Mouse (Mus musculus) kidney, embryonic 16.5 days (tissue): Measurements from ENCODE around the gene Poc1a. TPM values are rescaled to one million over a fixed set of nuclear protein-coding genes. Genes with fewer than 3 reads are reported as not detected.

Source experiments
- ATAC-seq: fragments of 200-750 bp; cut with Nextera tagmentation; 2 replicates; pipeline ENCODE4 v1.8.0; 2017; ENCODE audit warnings: moderate TSS enrichment; ENCODE audit not compliant: low FRiP score, low TSS enrichment
- H3K27ac ChIP-seq: fragments of 300-500 bp; sonication (generic); 2 replicates; pipeline ENCODE4 v1.5.1; 2014; ENCODE audit warnings: low read length
- H3K27me3 ChIP-seq: fragments of 300-500 bp; sonication (generic); 2 replicates; pipeline ENCODE4 v1.6.1; 2014; ENCODE audit warnings: low read length, control low read depth, mixed read lengths; ENCODE audit not compliant: insufficient read depth
- H3K36me3 ChIP-seq: fragments of 300-500 bp; sonication (generic); 2 replicates; pipeline ENCODE4 v1.6.1; 2014; ENCODE audit warnings: low read length, control low read depth, mixed read lengths; ENCODE audit not compliant: insufficient read depth
- H3K4me1 ChIP-seq: fragments of 300-500 bp; sonication (generic); 2 replicates; pipeline ENCODE4 v1.6.1; 2014; ENCODE audit warnings: low read length, control low read depth, mixed read lengths; ENCODE audit not compliant: insufficient read depth
- H3K4me2 ChIP-seq: fragments of 300-500 bp; sonication (generic); replicated peaks from 2 replicates; pipeline ENCODE4 v1.6.1; 2014; ENCODE audit warnings: low read depth, low read length
- H3K4me3 ChIP-seq: fragments of 300-500 bp; sonication (generic); 2 replicates; pipeline ENCODE4 v1.5.1; 2014; ENCODE audit warnings: mild to moderate bottlenecking, low read length
- H3K9ac ChIP-seq: fragments of 300-500 bp; sonication (generic); replicated peaks from 2 replicates; pipeline ENCODE4 v1.6.1; 2014; ENCODE audit warnings: low read length
- H3K9me3 ChIP-seq: fragments of 300-500 bp; sonication (generic); 2 replicates; pipeline ENCODE4 v1.6.1; 2016; ENCODE audit warnings: low read length, control low read depth
- WGBS: fragments of 180-500 bp; shearing (Covaris S2); extraction: QIAGEN DNeasy Blood & Tissue Kit; methylation state at CpG from one replicate; pipeline ENCODE4 v1.1.7; 2014; 5-methylcytosine and 5-hydroxymethylcytosine counted together
- polyA plus RNA-seq: library from polyadenylated mRNA; unstranded; fragments of >200 nt; fragmentation: Nextera tagmentation; extraction: Ambion mirVana; gene quantifications from 2 replicates; pipeline ENCODE4 v1.2.1, GENCODE M21; 2015

The Poc1a gene
- polyA plus RNA-seq, 1 experiment from 2014 or later: 29.2 TPM

DNA sequence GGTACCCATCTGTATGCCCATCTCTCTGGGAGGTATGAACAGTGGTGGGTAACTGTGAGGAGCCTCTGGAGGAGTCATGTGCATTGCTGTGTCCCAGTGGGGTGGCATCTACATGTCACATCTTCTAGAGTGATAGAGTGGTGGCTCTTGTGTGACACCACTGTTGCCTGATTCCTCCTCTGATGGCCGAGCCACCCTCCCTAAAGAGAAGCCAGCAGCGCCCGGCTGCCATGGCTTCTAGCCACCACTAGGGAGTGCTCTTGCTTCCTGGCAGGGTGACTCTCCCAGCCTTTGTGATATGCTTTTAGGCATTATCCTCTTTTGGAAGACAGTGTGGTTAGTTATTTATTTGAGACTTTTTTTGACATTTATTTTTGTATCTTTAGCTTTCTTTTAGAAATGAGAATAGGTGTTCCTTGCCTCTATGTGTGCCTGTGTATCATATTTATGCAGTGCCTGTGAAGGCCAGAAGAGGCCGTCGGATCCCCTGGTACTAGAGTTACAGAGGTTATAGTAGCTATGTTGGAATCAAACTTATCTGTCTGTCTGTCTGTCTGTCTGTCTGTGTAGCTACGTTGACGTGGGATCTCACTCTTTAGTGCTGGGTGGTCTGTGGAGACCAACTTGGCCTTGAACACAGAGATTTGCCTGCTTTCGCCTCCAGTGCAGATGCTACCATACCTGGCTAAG lies 25.9 kb downstream of the Poc1a start:
- peak; percentile 47; the same call in 1 of the 2 replicates for ATAC-seq
- Histone ChIP-seq H3K4me2 (no peak overlapping the region), H3K9ac (no peak overlapping the region), H3K4me1 (no peaks in the 10 kb centered on the region), H3K36me3 (peaks cover 6% of the 10 kb centered on the region; the same call in 1 of the 2 replicates), H3K27me3 (no peaks in the 10 kb centered on the region), H3K4me3 (no peak overlapping the region), H3K27ac (no peak overlapping the region), H3K9me3 (no peaks in the 10 kb centered on the region)
- 48% methylated on average over 8 of the region's 8 CpGs for WGBS

DNA sequence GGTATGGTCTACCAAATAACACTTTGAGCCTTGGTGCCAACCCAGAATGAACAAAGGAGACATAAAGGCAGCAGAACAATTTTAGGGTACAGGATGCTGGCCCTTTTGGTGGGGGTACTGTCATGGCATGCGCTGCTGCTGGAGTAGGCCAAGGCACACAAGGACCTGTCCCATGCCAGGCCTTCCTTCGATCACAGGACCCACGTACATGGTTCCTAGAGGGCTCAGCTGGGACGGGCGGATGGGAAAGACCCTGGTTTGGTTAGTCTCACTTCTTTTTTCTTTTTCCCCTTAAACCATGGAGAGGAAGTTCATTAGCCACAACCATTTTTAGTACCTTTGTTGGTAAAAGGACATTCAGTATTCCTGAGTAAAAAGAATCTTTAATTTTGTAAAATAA lies 27.3 kb downstream of the Poc1a start:
- Histone ChIP-seq H3K36me3 (peaks cover 6% of the 10 kb centered on the region; the same call in 1 of the 2 replicates), H3K9me3 (no peaks in the 10 kb centered on the region), H3K4me3 (no peak overlapping the region), H3K27me3 (no peaks in the 10 kb centered on the region), H3K4me1 (no peaks in the 10 kb centered on the region), H3K27ac (no peak overlapping the region), H3K4me2 (no peak overlapping the region), H3K9ac (no peak overlapping the region)
- WGBS: 93% methylated on average over 5 of the region's 5 CpGs
- ATAC-seq: no peak

DNA sequence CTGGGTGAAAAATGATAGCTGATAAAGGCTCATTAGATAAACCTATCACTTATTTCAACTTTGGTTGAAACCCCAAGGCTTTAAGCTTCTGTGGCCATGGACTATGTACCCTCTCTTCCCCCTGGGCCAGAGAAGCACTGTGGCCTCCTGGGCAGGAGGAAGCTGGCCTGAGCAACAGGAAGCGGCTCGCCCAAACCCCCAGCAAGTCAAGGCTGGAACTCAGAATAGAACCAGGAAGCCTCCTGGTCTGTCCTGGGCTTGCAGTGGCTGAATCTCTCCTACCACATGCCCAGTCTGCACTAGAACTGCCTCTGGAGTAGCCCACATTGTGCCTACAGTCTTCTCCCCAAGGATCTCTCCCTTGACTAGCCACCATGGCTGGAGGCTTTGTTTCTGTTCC lies 27.7 kb downstream of the Poc1a start:
- no peak overlapping the region for H3K4me3 ChIP-seq
- ATAC-seq: no peak
- no peak overlapping the region; the same call in 1 of the 2 replicates for H3K27ac ChIP-seq
- H3K27me3 ChIP-seq: no peaks in the 10 kb centered on the region
- H3K9me3 ChIP-seq: no peaks in the 10 kb centered on the region
- WGBS: 76% methylated on average over 2 of the region's 2 CpGs
- H3K4me1 ChIP-seq: no peaks in the 10 kb centered on the region
- peaks cover 6% of the 10 kb centered on the region; the same call in 1 of the 2 replicates for H3K36me3 ChIP-seq
- H3K4me2 ChIP-seq: no peak overlapping the region
- H3K9ac ChIP-seq: no peak overlapping the region

DNA sequence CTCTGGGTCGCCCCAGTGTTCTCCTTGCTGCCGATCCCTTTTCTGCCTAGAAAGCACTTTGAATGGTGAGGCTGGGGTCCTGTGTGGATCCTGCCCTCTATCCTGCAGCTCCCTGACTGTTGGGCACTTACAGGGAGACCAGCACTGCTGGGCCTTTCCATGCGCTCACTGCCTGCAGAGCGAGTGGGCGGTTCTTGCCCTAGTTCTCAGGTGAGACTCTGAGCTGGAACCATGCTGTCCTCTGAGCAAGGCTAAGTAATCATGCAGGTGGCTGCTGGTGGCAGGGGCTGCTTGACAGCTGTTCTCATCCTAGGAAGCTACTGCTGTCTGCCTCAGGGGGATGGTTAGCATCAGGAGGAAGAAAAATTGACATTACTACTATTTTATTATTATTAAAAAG lies 28.1 kb downstream of the Poc1a start:
- no peak overlapping the region for H3K4me3 ChIP-seq
- H3K4me2 ChIP-seq: no peak overlapping the region
- H3K27me3 ChIP-seq: no peaks in the 10 kb centered on the region
- H3K4me1 ChIP-seq: no peaks in the 10 kb centered on the region
- 91% methylated on average over 5 of the region's 5 CpGs for WGBS
- H3K36me3 ChIP-seq: peaks cover 6% of the 10 kb centered on the region; the same call in 1 of the 2 replicates
- no peak overlapping the region for H3K9ac ChIP-seq
- ATAC-seq: no peak
- no peak overlapping the region; the same call in 1 of the 2 replicates for H3K27ac ChIP-seq
- no peaks in the 10 kb centered on the region for H3K9me3 ChIP-seq

DNA sequence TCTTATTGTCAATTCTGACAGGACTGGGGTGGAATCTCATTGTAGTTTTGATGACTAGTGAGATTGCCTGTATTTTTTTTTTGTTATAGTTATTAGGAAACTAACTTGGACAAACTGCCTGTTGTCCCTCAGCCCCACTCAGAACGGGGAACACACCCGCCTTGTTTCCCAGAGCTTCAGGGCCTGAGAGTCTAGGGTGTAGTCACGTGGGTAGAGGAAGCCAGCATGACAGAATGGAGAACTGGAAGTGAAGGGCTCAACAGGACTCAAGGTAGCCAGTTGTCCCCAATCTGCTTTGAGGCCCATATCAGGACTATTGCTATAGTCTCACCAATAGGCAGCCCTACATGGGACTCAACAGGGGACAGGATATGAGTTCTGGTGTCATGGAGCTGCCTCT lies 29.0 kb downstream of the Poc1a start:
- Histone ChIP-seq H3K36me3 (peaks cover 6% of the 10 kb centered on the region; the same call in 1 of the 2 replicates), H3K9me3 (no peaks in the 10 kb centered on the region), H3K9ac (no peak overlapping the region), H3K27ac (no peak overlapping the region), H3K4me1 (no peaks in the 10 kb centered on the region), H3K27me3 (no peaks in the 10 kb centered on the region), H3K4me3 (no peak overlapping the region), H3K4me2 (no peak overlapping the region)
- no peak for ATAC-seq
- WGBS: 84% methylated on average over 3 of the region's 3 CpGs

DNA sequence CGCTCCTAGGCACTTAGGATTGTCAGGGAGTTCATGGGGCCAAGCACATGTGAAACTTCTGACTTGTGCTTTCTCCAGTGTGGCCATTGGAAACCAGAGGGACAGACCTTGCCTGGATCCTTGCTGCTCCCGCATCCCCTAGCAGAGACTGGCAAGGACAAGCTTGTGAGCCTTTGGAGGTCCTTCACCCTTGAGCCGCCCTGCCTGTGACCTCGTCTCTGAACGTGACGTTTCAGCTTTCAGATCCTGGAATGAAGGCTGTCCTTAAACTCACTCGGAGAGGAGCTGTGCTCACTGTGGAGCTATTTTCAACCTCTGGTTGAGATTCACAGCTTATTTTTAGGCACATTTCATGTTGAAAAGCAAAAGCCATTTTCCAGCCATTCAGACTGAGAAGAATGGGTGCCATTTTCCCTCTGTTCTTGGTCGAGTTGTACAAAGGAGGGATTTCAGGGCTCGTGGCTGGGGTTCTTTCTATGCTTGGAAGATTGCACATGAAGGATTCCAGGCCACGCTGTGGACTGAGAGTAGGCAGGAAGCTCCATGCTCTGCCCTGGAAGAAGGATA lies 30.8 kb downstream of the Poc1a start:
- Histone ChIP-seq H3K4me1 (no peaks in the 10 kb centered on the region), H3K27me3 (no peaks in the 10 kb centered on the region), H3K9ac (no peak overlapping the region), H3K36me3 (peaks cover 6% of the 10 kb centered on the region; the same call in 1 of the 2 replicates), H3K27ac (no peak overlapping the region), H3K9me3 (no peaks in the 10 kb centered on the region), H3K4me2 (no peak overlapping the region), H3K4me3 (no peak overlapping the region)
- 82% methylated on average over 10 of the region's 10 CpGs for WGBS
- no peak for ATAC-seq

DNA sequence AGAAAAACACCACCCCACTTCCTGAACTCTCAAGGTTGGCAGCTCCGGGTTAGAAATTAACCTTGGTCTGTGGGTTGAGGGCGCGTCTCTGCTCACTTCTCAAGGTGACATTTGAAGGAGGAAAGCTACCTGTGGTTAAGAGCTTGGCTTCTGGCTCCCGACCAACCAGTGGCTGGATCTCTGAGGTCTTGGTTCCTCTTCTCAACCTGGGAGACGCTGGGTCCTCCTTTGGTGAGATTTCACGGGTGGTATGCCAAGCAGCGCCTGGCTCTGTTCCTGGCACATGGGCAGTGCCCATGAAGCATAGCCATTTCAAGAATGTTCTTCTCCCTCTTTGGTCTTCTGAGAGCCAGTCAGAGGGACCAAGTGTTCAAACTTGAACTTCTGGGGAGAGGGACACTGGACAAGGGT lies 32.1 kb downstream of the Poc1a start:
- no peaks in the 10 kb centered on the region for H3K9me3 ChIP-seq
- H3K27ac ChIP-seq: no peak overlapping the region
- H3K4me1 ChIP-seq: no peaks in the 10 kb centered on the region
- H3K4me3 ChIP-seq: no peak overlapping the region
- H3K36me3 ChIP-seq: peaks cover 6% of the 10 kb centered on the region; the same call in 1 of the 2 replicates
- 81% methylated on average over 7 of the region's 7 CpGs for WGBS
- ATAC-seq: no peak
- no peak overlapping the region for H3K9ac ChIP-seq
- no peaks in the 10 kb centered on the region for H3K27me3 ChIP-seq
- no peak overlapping the region for H3K4me2 ChIP-seq

DNA sequence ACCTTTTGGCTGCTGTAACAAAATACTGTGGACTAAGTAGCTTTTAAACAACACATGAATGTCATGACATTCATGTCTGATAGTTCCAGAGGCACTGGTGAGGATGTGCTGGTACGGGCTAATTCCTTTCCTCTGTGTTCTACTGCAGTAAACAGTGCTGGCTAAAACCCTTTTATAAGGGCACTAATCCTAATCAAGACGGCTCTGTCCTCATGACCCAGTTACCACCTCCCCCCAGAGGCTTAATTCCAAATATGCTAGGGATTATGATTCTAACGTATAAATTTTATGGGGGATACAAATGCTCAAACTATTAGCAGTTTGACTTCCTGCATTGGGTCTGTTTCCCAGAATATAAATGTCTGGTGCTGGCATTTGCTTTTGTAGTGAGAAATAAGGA lies 33.3 kb downstream of the Poc1a start:
- Histone ChIP-seq H3K4me2 (no peak overlapping the region), H3K9me3 (no peaks in the 10 kb centered on the region), H3K9ac (no peak overlapping the region), H3K4me3 (no peak overlapping the region), H3K36me3 (peaks cover under 1% of the 10 kb centered on the region; the same call in 1 of the 2 replicates), H3K4me1 (peaks cover 5% of the 10 kb centered on the region; the same call in 1 of the 2 replicates), H3K27me3 (no peaks in the 10 kb centered on the region), H3K27ac (no peak overlapping the region)
- ATAC-seq: no peak
- WGBS: 64% methylated on average over 3 of the region's 3 CpGs

DNA sequence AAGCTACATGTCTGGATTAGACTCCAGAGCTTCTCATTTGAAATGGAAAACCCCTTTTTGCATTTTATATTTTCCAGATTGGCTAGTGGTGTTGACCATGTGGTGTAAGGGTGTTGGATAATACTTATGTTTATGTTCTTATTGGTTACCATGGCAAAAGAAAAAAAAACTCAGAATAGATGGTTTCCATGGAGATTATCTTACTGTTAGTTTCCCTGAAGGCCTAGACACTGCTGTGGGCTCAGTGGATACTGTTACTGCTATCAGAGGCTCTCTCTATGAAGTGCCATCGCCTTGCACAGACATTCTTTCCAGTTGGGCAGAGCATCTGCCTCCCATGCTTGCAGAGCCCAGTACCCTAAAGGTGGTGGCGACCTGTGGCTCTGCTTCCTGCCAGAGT lies 37.2 kb downstream of the Poc1a start:
- no peak overlapping the region for H3K4me2 ChIP-seq
- H3K27me3 ChIP-seq: no peaks in the 10 kb centered on the region
- no peaks in the 10 kb centered on the region for H3K9me3 ChIP-seq
- H3K27ac ChIP-seq: no peak overlapping the region
- H3K9ac ChIP-seq: no peak overlapping the region
- WGBS: 77% methylated on average over 2 of the region's 2 CpGs
- peaks cover 12% of the 10 kb centered on the region; the same call in 1 of the 2 replicates for H3K4me1 ChIP-seq
- ATAC-seq: no peak
- no peaks in the 10 kb centered on the region for H3K36me3 ChIP-seq
- no peak overlapping the region for H3K4me3 ChIP-seq

DNA sequence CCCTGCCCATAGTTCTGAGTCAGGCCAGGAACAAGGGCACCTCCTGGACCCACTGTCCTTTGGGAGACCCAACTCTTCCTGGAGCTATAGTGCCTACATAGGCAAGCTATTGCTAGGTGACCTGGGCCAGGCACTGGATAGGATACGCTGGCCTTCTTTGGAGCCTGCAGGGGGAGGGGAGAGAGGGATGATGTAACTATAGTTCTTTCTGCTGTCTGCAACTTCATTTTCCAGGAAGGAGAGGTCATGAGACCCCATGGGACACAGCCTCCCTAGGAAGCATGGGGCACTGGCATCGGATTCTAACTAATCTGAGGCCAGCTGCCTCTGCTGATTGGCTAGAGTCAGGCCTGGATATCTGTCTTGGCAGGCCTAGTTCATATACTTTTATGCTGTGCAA lies 38.2 kb downstream of the Poc1a start:
- no peak overlapping the region for H3K4me3 ChIP-seq

More for the DNA sequence above, 38.2 kb downstream of the Poc1a start:
- no peak overlapping the region for H3K9ac ChIP-seq
- WGBS: 29% methylated on average over 2 of the region's 2 CpGs
- no peaks in the 10 kb centered on the region for H3K9me3 ChIP-seq
- peak; percentile 31; the same call in 1 of the 2 replicates for ATAC-seq
- H3K4me2 ChIP-seq: no peak overlapping the region
- H3K36me3 ChIP-seq: no peaks in the 10 kb centered on the region
- peaks cover 14% of the 10 kb centered on the region; the same call in 1 of the 2 replicates for H3K4me1 ChIP-seq
- H3K27me3 ChIP-seq: no peaks in the 10 kb centered on the region
- peak overlapping the region; percentile 34; the same call in 1 of the 2 replicates for H3K27ac ChIP-seq
